Mouse (Mus musculus) E14TG2a.4 (cell line): ENCODE data around the gene Alb.

Source experiments
- H3K27me3 ChIP-seq: 2 replicates; pipeline ENCODE4 v1.6.1; 2014; ENCODE audit warnings: low read length, control low read depth; ENCODE audit not compliant: insufficient read depth
- H3K36me3 ChIP-seq: 2 replicates; pipeline ENCODE4 v1.6.1; 2014; ENCODE audit warnings: low read length, control low read depth; ENCODE audit not compliant: insufficient read depth
- H3K4me1 ChIP-seq: replicated peaks from 2 replicates; pipeline ENCODE4 v1.6.1; 2014; ENCODE audit warnings: low read depth, low read length, control low read depth
- H3K4me3 ChIP-seq: replicated peaks from 2 replicates; pipeline ENCODE4 v1.5.1; 2014; ENCODE audit warnings: mild to moderate bottlenecking, low read length
- H3K9me3 ChIP-seq: 2 replicates; pipeline ENCODE4 v1.6.1; 2014; ENCODE audit warnings: low read length, control low read depth
- CTCF ChIP-seq: conservative IDR thresholded peaks from 2 replicates; pipeline ENCODE4 v1.5.1; 2014; ENCODE audit warnings: low read length
- NANOG ChIP-seq: IDR thresholded peaks from 2 replicates; pipeline ENCODE4 v1.6.1; 2014; ENCODE audit warnings: borderline replicate concordance, low read length, mixed read lengths
- POU5F1 ChIP-seq: IDR thresholded peaks from 2 replicates; pipeline ENCODE4 v1.6.1; 2014; ENCODE audit warnings: low read length, borderline replicate concordance

Alb gene

GRCm38 (mm10) chr5:90506507-90506906 is 45.8 kb downstream of the Alb start:
- H3K4me1 ChIP-seq = peaks cover 6% of the 10 kb centered on the region
- H3K4me3 ChIP-seq = no peak overlapping the region
- TF ChIP-seq POU5F1 (no peak), CTCF (no peak), NANOG (no peak)
- H3K9me3 ChIP-seq = no peaks in the 10 kb centered on the region
- H3K27me3 ChIP-seq = no peaks in the 10 kb centered on the region
- H3K36me3 ChIP-seq = no peaks in the 10 kb centered on the region

GRCm38 (mm10) chr5:90507411-90507949 is 46.8 kb downstream of the Alb start:
- no peak for TF ChIP-seq NANOG
- TF ChIP-seq CTCF = no peak
- TF ChIP-seq POU5F1 = no peak
- H3K27me3 ChIP-seq = no peaks in the 10 kb centered on the region
- H3K36me3 ChIP-seq = no peaks in the 10 kb centered on the region
- H3K9me3 ChIP-seq = no peaks in the 10 kb centered on the region
- peaks cover 6% of the 10 kb centered on the region for H3K4me1 ChIP-seq
- peak overlapping the region; percentile 52 for H3K4me3 ChIP-seq

GRCm38 (mm10) chr5:90509828-90510592 is 49.3 kb downstream of the Alb start:
- TF ChIP-seq CTCF = no peak
- TF ChIP-seq NANOG = no peak
- TF ChIP-seq POU5F1 = no peak
- Histone ChIP-seq H3K27me3 (no peaks in the 10 kb centered on the region), H3K4me3 (no peak overlapping the region), H3K36me3 (no peaks in the 10 kb centered on the region), H3K9me3 (no peaks in the 10 kb centered on the region), H3K4me1 (peaks cover 6% of the 10 kb centered on the region)

- H3K36me3 ChIP-seq = no peaks in the 10 kb centered on the region
- H3K4me3 ChIP-seq = no peak overlapping the region
- TF ChIP-seq NANOG = no peak
- TF ChIP-seq POU5F1 = no peak
- no peak for TF ChIP-seq CTCF
- H3K4me1 ChIP-seq = peaks cover 4% of the 10 kb centered on the region
- H3K27me3 ChIP-seq = no peaks in the 10 kb centered on the region
- no peaks in the 10 kb centered on the region for H3K9me3 ChIP-seq
Observed at GRCm38 (mm10) chr5:90512288-90512955, 51.7 kb downstream of the Alb start.

- TF ChIP-seq CTCF (no peak), POU5F1 (no peak), NANOG (no peak)
Observed at GRCm38 (mm10) chr5:90515561-90515960, 54.9 kb downstream of the Alb start.

GRCm38 (mm10) chr5:90518356-90519100 is 57.8 kb downstream of the Alb start, which contains the start of gene Afm:
Gene Afm (plus strand): TSS chr5:90518932.
- no peaks in the 10 kb centered on the region for H3K27me3 ChIP-seq
- TF ChIP-seq NANOG (no peak), CTCF (no peak), POU5F1 (no peak)

More at GRCm38 (mm10) chr5:90515561-90515960, 54.9 kb downstream of the Alb start:
- Histone ChIP-seq H3K27me3 (no peaks in the 10 kb centered on the region), H3K4me3 (no peak overlapping the region), H3K4me1 (no peaks in the 10 kb centered on the region), H3K9me3 (no peaks in the 10 kb centered on the region), H3K36me3 (no peaks in the 10 kb centered on the region)

More at GRCm38 (mm10) chr5:90518356-90519100, 57.8 kb downstream of the Alb start, which contains the start of gene Afm:
- no peaks in the 10 kb centered on the region for H3K9me3 ChIP-seq
- no peaks in the 10 kb centered on the region for H3K4me1 ChIP-seq
- H3K36me3 ChIP-seq = no peaks in the 10 kb centered on the region
- no peak within 1 kb of the TSS for H3K4me3 ChIP-seq
